Mouse (Mus musculus): ENCODE measurements around the gene Art4.
A peak's percentile ranks its signal among the peaks of the same experiment; 100 is the strongest.
"Not testable (repeated sequence)": the region's sequence is repeated elsewhere in the genome, so short reads cannot be mapped to it uniquely, and the experiment has no call there.

The Art4 gene

GRCm38 (mm10) chr6:136857186-136857872 lies at the start of gene Art4:
Gene Art4, minus strand, starts transcription at chr6:136857733.
- DNase-seq: no peak

GRCm38 (mm10) chr6:136906937-136907293 lies 49.4 kb upstream of the Art4 start:
- no peak for DNase-seq

GRCm38 (mm10) chr6:136906283-136906936 lies 48.9 kb upstream of the Art4 start:
- DNase-seq: no peak

- DNase-seq: no peak
Observed at GRCm38 (mm10) chr6:136903885-136904470, 46.4 kb upstream of the Art4 start.

GRCm38 (mm10) chr6:136902527-136902926 lies 45.0 kb upstream of the Art4 start:
- DNase-seq: no peak

- no peak for DNase-seq
Observed at GRCm38 (mm10) chr6:136901010-136901409, 43.5 kb upstream of the Art4 start.

- no peak for DNase-seq
Observed at GRCm38 (mm10) chr6:136900369-136901009, 43.0 kb upstream of the Art4 start.

GRCm38 (mm10) chr6:136898954-136899353 lies 41.4 kb upstream of the Art4 start:
- no peak for DNase-seq

GRCm38 (mm10) chr6:136898222-136898621 lies 40.7 kb upstream of the Art4 start:
- no peak for DNase-seq

GRCm38 (mm10) chr6:136897789-136898188 lies 40.3 kb upstream of the Art4 start:
- DNase-seq: no peak

- no peak for DNase-seq
Observed at GRCm38 (mm10) chr6:136894532-136895339, 37.2 kb upstream of the Art4 start.

- DNase-seq: no peak
Observed at GRCm38 (mm10) chr6:136892002-136892401, 34.5 kb upstream of the Art4 start.

GRCm38 (mm10) chr6:136889554-136889953 lies 32.0 kb upstream of the Art4 start:
- DNase-seq: no peak

GRCm38 (mm10) chr6:136889067-136889466 lies 31.5 kb upstream of the Art4 start:
- no peak for DNase-seq

GRCm38 (mm10) chr6:136887854-136888253 lies 30.3 kb upstream of the Art4 start:
- DNase-seq: no peak

GRCm38 (mm10) chr6:136884766-136885165 lies 27.2 kb upstream of the Art4 start:
- DNase-seq: not testable (repeated sequence)

- DNase-seq: no peak
Observed at GRCm38 (mm10) chr6:136883961-136884360, 26.4 kb upstream of the Art4 start.

- DNase-seq: no peak
Observed at GRCm38 (mm10) chr6:136883431-136883915, 25.9 kb upstream of the Art4 start.

GRCm38 (mm10) chr6:136881678-136882077 lies 24.1 kb upstream of the Art4 start:
- DNase-seq: no peak

GRCm38 (mm10) chr6:136875670-136876069 lies 18.1 kb upstream of the Art4 start, which contains the start of gene Mgp:
Gene Mgp, minus strand, starts transcription at chr6:136875823.
- DNase-seq: no peak

- DNase-seq: peak; percentile 20
Observed at GRCm38 (mm10) chr6:136874599-136874998, 17.1 kb upstream of the Art4 start.

- no peak for DNase-seq
Observed at GRCm38 (mm10) chr6:136868921-136869320, 11.4 kb upstream of the Art4 start.

GRCm38 (mm10) chr6:136866150-136866549 lies 8.6 kb upstream of the Art4 start:
- no peak for DNase-seq
